Mouse (Mus musculus) activated CD4-positive, CD25-positive, alpha-beta regulatory T cell (primary cell): ENCODE results near the gene Fkbp8. TPM values are rescaled to one million over a fixed set of nuclear protein-coding genes. Genes with fewer than 3 reads are reported as not detected.

Source experiments
- polyA plus RNA-seq, 2 experiments: library from polyadenylated mRNA; unstranded; fragments of 100-300 nt; shearing (Covaris generic); gene quantifications; one replicate each; pipeline ENCODE4 v1.2.1; 2017

The Fkbp8 gene
- 100 to 1,000 TPM; 372 to 404 TPM for polyA plus RNA-seq

GRCm38 (mm10) chr8:70527512-70528181 lies at the start of gene Fkbp8, which contains the start of gene Kxd1:
TSS of gene Fkbp8 (plus strand) at chr8:70527724.
TSS of gene Kxd1 (minus strand) at chr8:70527956.

GRCm38 (mm10) chr8:70486941-70487520 lies 40.5 kb upstream of the Fkbp8 start, which contains the start of gene Tmem59l:
TSS of gene Tmem59l (minus strand) at chr8:70487358.

GRCm38 (mm10) chr8:70492664-70493640 lies 34.6 kb upstream of the Fkbp8 start, which contains the start of gene Crlf1:
TSS of gene Crlf1 (plus strand) at chr8:70493158.

DNA sequence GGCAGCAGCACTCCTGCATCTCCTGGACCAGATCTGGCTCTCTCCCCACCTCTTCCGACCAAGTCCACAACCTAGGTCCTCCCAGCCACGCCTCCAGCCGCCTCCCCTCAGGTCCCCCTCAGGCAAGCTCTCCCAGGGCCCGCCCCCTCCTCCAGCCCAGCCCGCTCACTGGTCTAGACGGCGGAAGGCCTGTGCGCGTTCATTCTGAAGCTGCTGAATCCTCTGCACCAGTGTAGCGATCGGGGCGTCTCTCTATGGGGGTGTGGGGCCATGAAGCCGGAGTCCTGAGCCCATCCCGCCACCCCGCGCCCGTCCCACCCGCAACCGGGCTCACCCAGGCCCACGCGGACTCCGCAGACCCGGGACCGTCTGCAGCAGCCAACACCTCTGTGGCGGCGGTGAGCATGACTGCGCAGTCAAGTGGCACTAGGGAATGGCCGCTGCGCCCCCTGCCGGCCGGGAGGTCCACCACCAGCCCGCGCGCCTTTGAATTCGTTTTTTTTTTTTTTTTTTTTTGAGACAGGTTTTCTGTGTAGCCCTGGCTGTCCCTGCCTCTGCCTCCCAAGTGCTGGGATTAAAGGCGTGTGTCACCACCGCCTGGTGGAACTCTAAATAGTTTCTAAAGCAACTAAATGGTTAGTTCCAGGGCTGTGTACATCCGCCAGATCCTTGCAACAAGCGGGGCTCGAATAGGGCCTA lies 21.0 kb upstream of the Fkbp8 start, which contains the start of gene Rex1bd:
Gene Rex1bd, minus strand, starts transcription at position 425 of the 699 bp plus-strand sequence.

DNA sequence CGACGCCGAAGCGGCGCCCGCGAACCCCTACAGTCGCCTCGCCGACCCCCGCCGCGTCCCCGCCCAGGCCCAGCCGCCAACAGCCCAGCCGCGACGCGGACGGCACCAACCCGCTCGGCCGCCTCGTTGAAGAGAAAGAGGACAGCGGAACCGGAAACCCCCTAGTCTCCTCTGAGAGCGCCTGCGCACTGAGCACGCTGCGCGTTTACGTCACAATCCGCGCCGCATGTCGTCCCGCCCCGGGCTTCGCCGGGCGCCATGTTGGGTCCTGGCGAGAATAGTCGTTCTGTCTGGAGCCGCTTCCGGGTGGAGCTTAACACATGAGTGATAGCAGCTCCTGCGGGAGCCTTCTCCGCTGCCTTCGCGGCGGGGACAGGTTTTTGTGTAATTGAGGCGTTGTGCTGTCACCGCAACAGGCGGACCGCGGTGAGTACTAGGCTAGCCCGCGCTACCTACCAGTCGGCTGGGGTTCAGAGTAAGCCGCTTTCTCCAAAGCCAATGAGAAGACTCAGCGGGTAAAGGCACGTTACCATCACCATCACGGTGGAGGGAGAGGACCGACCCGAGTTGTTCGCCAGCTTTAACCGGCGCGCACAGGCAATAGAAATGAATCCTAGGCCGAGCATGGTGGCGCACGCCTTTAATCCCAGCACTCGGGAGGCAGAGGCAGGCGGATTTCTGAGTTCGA lies 17.2 kb upstream of the Fkbp8 start, which contains the start of gene Uba52:
Gene Uba52, minus strand, starts transcription at position 574 of the 688 bp plus-strand sequence.

DNA sequence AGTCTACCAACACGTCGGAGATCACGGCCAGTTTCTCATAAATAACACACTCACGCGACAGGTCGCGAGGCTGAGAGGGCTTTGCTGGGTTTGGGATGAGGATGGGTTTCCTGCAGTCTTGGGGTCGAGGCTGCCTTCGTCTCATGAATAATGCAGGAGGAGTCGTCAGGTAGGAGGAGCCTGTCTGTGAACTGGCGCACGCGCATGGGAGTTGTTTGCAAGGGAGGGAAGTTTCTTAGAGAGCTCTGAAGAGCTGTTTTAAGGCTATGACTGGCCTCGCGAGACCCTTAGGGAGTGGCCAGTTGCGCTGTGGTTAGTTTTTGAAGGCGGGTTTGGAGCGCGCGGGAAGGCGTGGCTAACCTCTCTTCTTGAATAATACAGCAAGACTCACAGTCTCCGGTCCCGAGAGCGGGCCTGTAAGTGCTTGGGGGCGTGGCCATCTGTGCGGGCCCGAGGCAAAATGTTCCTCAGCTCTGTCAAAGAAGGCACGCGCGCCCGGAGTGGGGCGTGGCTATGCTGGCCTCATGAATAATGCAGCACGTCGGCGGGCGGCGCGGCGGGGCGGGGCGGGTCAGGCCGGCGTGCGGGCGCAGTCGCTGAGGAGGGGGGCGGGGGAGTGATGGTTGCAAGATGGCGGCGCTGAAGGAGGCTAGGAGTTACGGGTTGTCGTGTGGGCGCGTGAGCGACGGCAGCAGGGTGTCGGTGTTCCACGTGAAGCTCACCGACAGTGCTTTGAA lies 11.7 kb downstream of the Fkbp8 start, which contains the start of gene Ell:
Gene Ell, plus strand, starts transcription at position 381 of the 737 bp plus-strand sequence.

Other genes with a start within 250 kb of the Fkbp8 start
- 1 to 10 TPM; 2.9 to 5.7 TPM for gene Homer3, start 244.9 kb upstream of the Fkbp8 start, polyA plus RNA-seq
- 10 to 100 TPM; 49.1 to 66.3 TPM for gene Ddx49, start 225.2 kb upstream of the Fkbp8 start, polyA plus RNA-seq
- 100 to 1,000 TPM; 346 to 377 TPM for gene Cope, start 225.2 kb upstream of the Fkbp8 start, polyA plus RNA-seq
- gene Cers1, start 211.9 kb upstream of the Fkbp8 start, polyA plus RNA-seq: not detected
- gene Gdf1, start 197.9 kb upstream of the Fkbp8 start, polyA plus RNA-seq: under 1 TPM; 0.36 to 0.39 TPM
- 10 to 100 TPM; 55.4 to 75.0 TPM for gene Upf1, start 174.4 kb upstream of the Fkbp8 start, polyA plus RNA-seq
- 1 to 10 TPM; 1.0 to 2.2 TPM for gene Comp, start 154.2 kb upstream of the Fkbp8 start, polyA plus RNA-seq
- gene Crtc1, start 88.1 kb upstream of the Fkbp8 start, polyA plus RNA-seq: 10 to 100 TPM in 1 of 2 experiments, 1 to 10 TPM in 1; 9.8 to 11.8 TPM
- gene Klhl26, start 50.8 kb upstream of the Fkbp8 start, polyA plus RNA-seq: 10 to 100 TPM; 10.3 to 17.8 TPM
- not detected for gene Tmem59l, start 40.4 kb upstream of the Fkbp8 start, polyA plus RNA-seq
- gene Crlf1, start 34.6 kb upstream of the Fkbp8 start, polyA plus RNA-seq: not detected
- 100 to 1,000 TPM; 103 to 125 TPM for gene Rex1bd, start 21.0 kb upstream of the Fkbp8 start, polyA plus RNA-seq
- gene Uba52, start 16.9 kb upstream of the Fkbp8 start, polyA plus RNA-seq: 1,000 to 10,000 TPM in 1 of 2 experiments, 100 to 1,000 TPM in 1; 932 to 1,504 TPM
- 100 to 1,000 TPM; 108 to 123 TPM for gene Kxd1, start 232 bp downstream of the Fkbp8 start, polyA plus RNA-seq
- 10 to 100 TPM; 25.7 to 27.7 TPM for gene Ell, start 11.7 kb downstream of the Fkbp8 start, polyA plus RNA-seq
- gene Isyna1, start 66.6 kb downstream of the Fkbp8 start, polyA plus RNA-seq: 10 to 100 TPM; 31.5 to 78.3 TPM
- 100 to 1,000 TPM; 121 to 146 TPM for gene Ssbp4, start 81.1 kb downstream of the Fkbp8 start, polyA plus RNA-seq
- under 1 TPM; 0.38 to 0.74 TPM for gene Lrrc25, start 88.4 kb downstream of the Fkbp8 start, polyA plus RNA-seq
- not detected for gene Gdf15, start 104.7 kb downstream of the Fkbp8 start, polyA plus RNA-seq
- 1 to 10 TPM; 4.7 to 9.1 TPM for gene Pgpep1, start 132.7 kb downstream of the Fkbp8 start, polyA plus RNA-seq
- 100 to 1,000 TPM; 348 to 441 TPM for gene Lsm4, start 145.5 kb downstream of the Fkbp8 start, polyA plus RNA-seq
- gene Jund, start 171.2 kb downstream of the Fkbp8 start, polyA plus RNA-seq: 100 to 1,000 TPM; 757 to 879 TPM
- gene Iqcn, start 175.7 kb downstream of the Fkbp8 start, polyA plus RNA-seq: not detected
- not detected for gene Gm3336, start 190.8 kb downstream of the Fkbp8 start, polyA plus RNA-seq
- gene Pde4c, start 196.0 kb downstream of the Fkbp8 start, polyA plus RNA-seq: 1 to 10 TPM; 1.0 to 1.3 TPM
- 10 to 100 TPM in 1 of 2 experiments, 1 to 10 TPM in 1; 9.7 to 16.6 TPM for gene Rab3a, start 227.0 kb downstream of the Fkbp8 start, polyA plus RNA-seq
- 10 to 100 TPM; 59.1 to 73.1 TPM for gene Mpv17l2, start 233.2 kb downstream of the Fkbp8 start, polyA plus RNA-seq
- 10 to 100 TPM; 13.9 to 22.7 TPM for gene Pik3r2, start 249.0 kb downstream of the Fkbp8 start, polyA plus RNA-seq